Mouse (Mus musculus): Measurements from ENCODE around the gene Fbxl14. TPM values are rescaled to one million over a fixed set of nuclear protein-coding genes. Genes with fewer than 3 reads are reported as not detected.

The Fbxl14 gene
- polyA plus RNA-seq, 1 experiment from 2014 or later, result 2.9 TPM

DNA sequence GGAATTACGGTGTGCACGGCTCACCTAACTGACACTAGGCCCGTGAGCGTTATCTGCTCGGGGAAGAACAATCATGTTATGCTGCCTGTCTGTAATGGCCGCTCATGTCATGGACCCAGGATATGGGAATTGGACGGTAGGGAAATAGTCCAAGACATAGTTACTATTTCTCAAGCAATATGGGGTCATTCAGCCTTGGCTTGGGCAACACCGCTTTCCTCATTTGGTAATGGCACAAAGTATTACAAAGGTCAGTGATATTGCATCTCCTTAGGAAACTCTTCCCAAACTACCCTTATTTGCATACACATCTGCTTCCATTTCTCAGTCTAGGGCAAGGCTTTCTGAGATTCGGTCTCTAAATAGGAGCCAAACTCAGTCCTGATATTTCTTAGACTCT, 8.2 kb downstream of the Fbxl14 start:
- no peak for DNase-seq (ENCODE audit: low spot score)
- WGBS, result 93% methylated on average over 9 of the region's 9 CpGs
- no peak overlapping the region for H3K27ac ChIP-seq (replicated peaks)
- no peaks in the 10 kb centered on the region for H3K9me3 ChIP-seq (replicated peaks)
- H3K4me1 ChIP-seq, result peaks cover 65% of the 10 kb centered on the region
- peaks cover 14% of the 10 kb centered on the region for H3K27me3 ChIP-seq (ENCODE audit: low read depth, poor library complexity, severe bottlenecking)
- H3K4me3 ChIP-seq, result no peak overlapping the region
- H3K36me3 ChIP-seq, result peaks cover 20% of the 10 kb centered on the region

DNA sequence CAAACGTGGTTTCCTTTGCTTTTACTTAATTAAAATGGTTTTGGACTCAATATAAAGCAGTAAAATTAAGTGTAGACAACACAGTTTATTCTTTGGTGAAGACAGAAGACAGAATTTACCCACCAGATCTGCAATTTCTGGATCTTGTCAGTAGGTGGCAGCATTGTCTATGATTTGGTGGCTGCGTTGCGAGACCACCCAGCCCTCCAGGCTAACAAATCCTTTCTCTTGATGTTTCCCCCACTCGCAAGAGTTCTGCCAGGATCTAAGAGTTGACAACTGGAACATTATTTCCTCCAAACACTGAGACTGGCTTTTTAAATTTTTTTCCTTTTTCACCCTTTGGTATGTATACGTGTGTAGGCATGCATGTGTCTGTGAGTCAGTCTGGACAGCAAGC, 10.3 kb downstream of the Fbxl14 start:
- WGBS, result 8% methylated on average over 5 of the region's 5 CpGs

DNA sequence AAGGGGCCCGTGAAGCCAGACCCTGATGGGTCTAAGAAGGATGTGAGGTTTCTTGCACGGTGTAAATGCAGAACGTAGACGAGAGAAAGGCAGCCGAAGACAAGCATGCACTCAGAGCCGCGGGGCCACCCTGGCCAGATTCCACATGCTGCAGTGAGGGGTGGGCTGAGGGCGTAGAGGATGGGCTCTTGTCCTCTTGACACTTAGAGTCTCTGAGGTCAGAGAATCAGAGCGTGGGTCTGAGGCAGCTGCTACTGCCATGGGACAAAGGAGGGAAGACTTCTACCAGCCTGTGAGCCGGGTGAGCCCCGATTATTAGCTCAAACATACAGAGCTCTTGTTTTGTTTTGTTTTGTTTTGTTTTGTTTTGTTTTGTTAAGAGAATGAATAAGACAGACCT, 11.1 kb downstream of the Fbxl14 start:
- H3K27me3 ChIP-seq (ENCODE audit: low read depth, poor library complexity, severe bottlenecking), result peaks cover 37% of the 10 kb centered on the region
- 11% methylated on average over 11 of the region's 11 CpGs for WGBS
- H3K27ac ChIP-seq (replicated peaks), result peak overlapping the region; percentile 86
- peaks cover 5% of the 10 kb centered on the region; the same call in 1 of the 2 replicates for H3K36me3 ChIP-seq
- H3K4me3 ChIP-seq, result peak overlapping the region; percentile 41
- H3K9me3 ChIP-seq (replicated peaks), result peaks cover 6% of the 10 kb centered on the region; the same call in 1 of the 2 replicates
- H3K4me1 ChIP-seq, result peaks cover 53% of the 10 kb centered on the region
- DNase-seq (ENCODE audit: low spot score), result peak; percentile 66

More for the DNA sequence above, 10.3 kb downstream of the Fbxl14 start:
- DNase-seq (ENCODE audit: low spot score), result peak; percentile 74
- Histone ChIP-seq H3K27ac (replicated peaks) (peak overlapping the region; percentile 86), H3K27me3 (ENCODE audit: low read depth, poor library complexity, severe bottlenecking) (peaks cover 29% of the 10 kb centered on the region), H3K36me3 (peaks cover 1% of the 10 kb centered on the region; the same call in 1 of the 2 replicates), H3K4me1 (peaks cover 60% of the 10 kb centered on the region), H3K9me3 (replicated peaks) (peaks cover 6% of the 10 kb centered on the region; the same call in 1 of the 2 replicates), H3K4me3 (peak overlapping the region; percentile 41; the same call in 1 of the 2 replicates)

DNA sequence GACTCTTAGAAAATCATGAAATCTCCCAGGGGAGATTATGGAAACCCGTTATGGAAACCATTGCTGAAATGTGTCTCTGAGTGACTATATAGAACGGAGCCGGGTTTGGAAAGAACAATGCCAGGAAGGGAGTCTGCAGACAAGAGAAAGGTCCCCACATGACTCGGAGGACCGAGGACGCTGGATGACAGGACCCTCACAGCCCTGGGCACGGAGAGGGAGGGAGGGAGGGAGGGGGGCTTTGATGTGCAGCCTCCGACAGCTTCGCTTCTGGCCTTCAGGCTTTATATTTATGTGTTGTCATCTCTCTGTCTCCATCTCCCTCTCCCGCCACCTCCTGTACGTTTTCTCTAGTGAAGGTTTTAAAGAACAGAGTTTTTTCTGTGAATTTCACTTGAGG, 11.5 kb downstream of the Fbxl14 start:
- whole genome bisulfite sequencing, result 16% methylated on average over 11 of the region's 11 CpGs
- peak; percentile 45 for DNase-seq (ENCODE audit: low spot score)
- H3K9me3 ChIP-seq (replicated peaks), result peaks cover 6% of the 10 kb centered on the region; the same call in 1 of the 2 replicates
- H3K27me3 ChIP-seq (ENCODE audit: low read depth, poor library complexity, severe bottlenecking), result peaks cover 42% of the 10 kb centered on the region
- H3K27ac ChIP-seq (replicated peaks), result peak overlapping the region; percentile 86
- peaks cover 7% of the 10 kb centered on the region; the same call in 1 of the 2 replicates for H3K36me3 ChIP-seq
- peak overlapping the region; percentile 41 for H3K4me3 ChIP-seq
- H3K4me1 ChIP-seq, result peaks cover 50% of the 10 kb centered on the region

DNA sequence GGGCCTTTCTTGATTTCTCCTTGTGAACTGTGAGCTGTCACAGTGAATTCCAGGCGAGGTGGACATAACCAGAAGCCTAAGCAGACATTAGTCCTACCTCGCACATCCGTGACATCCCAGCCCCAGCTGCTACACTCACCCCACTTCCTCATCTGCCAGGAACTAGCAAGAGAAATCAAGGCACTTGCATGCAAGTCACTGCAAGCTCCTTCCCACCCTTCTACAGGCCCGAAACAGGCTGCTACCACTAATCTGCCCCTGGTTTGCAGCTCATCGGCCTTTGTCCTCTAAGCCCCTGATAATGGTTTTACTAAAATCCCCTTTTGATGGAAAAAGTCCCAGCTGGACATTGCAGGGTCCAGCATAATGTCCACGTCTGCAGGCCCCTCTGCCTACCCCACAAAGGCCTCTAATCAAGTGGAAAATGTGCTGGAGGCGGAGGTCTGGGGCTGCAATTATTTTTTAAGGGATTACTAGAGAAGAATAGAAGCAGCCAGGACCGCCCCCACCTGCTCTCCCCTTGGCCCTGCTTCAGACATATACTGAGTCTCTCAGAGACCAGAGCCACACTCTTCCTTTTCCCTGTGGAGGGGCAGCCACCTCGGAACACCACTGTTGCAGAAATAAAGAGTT, 12.6 kb downstream of the Fbxl14 start:
- H3K27ac ChIP-seq (replicated peaks), result peak overlapping the region; percentile 86
- peaks cover 13% of the 10 kb centered on the region; the same call in 1 of the 2 replicates for H3K36me3 ChIP-seq
- peaks cover 52% of the 10 kb centered on the region for H3K27me3 ChIP-seq (ENCODE audit: low read depth, poor library complexity, severe bottlenecking)
- WGBS, result 21% methylated on average over 9 of the region's 9 CpGs
- DNase-seq (ENCODE audit: low spot score), result peak; percentile 86
- H3K4me3 ChIP-seq, result peak overlapping the region; percentile 41
- peaks cover 45% of the 10 kb centered on the region for H3K4me1 ChIP-seq
- peaks cover 6% of the 10 kb centered on the region; the same call in 1 of the 2 replicates for H3K9me3 ChIP-seq (replicated peaks)

DNA sequence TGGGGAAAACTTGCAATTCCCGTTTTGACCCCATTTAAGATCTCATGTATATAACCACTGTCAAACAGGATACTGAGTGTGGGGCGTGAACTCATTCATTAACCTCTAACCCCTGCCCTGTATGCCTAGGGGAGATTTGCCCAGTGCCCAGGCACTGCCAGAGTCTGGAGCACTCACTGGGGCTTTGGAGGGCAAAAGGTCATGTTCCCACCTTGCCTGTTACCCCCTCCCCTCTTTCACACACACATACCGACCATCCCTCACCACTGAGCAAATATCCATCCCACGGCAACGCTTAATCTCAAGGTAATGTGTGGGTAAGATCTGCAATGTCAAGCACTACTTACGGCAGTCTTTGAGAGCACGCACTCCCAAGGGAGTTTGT, 13.2 kb downstream of the Fbxl14 start:
- Histone ChIP-seq H3K36me3 (peaks cover 13% of the 10 kb centered on the region; the same call in 1 of the 2 replicates), H3K4me3 (peak overlapping the region; percentile 41), H3K27ac (replicated peaks) (peak overlapping the region; percentile 86), H3K27me3 (ENCODE audit: low read depth, poor library complexity, severe bottlenecking) (peaks cover 55% of the 10 kb centered on the region), H3K4me1 (peaks cover 45% of the 10 kb centered on the region), H3K9me3 (replicated peaks) (peaks cover 6% of the 10 kb centered on the region; the same call in 1 of the 2 replicates)
- no peak for DNase-seq (ENCODE audit: low spot score)
- 21% methylated on average over 7 of the region's 7 CpGs for WGBS

DNA sequence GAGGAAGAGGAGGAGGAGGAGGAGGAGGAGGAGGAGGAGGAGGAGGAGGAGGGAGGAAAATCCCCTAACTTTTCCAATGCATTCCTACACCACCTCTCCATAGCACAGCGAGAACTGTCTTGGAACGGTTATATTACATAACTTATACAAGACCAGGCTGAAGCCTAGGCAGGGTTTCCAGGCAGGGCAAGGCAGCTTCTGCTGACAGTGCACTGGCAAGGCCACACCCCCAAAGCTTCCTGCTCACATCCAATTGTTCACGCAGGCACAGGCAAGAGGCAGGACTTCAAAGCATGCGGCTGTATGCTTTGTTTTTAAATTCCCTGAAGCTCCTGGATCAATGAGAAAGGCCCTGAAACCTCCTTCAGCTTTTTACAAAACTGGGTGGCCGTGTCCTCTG, 19.8 kb downstream of the Fbxl14 start:
- Histone ChIP-seq H3K4me1 (peaks cover 40% of the 10 kb centered on the region), H3K4me3 (no peak overlapping the region), H3K36me3 (peaks cover 13% of the 10 kb centered on the region; the same call in 1 of the 2 replicates), H3K9me3 (replicated peaks) (peaks cover 4% of the 10 kb centered on the region; the same call in 1 of the 2 replicates), H3K27ac (replicated peaks) (peak overlapping the region; percentile 67), H3K27me3 (ENCODE audit: low read depth, poor library complexity, severe bottlenecking) (peaks cover 30% of the 10 kb centered on the region)
- 22% methylated on average over 5 of the region's 5 CpGs for WGBS
- peak; percentile 51 for DNase-seq (ENCODE audit: low spot score)

DNA sequence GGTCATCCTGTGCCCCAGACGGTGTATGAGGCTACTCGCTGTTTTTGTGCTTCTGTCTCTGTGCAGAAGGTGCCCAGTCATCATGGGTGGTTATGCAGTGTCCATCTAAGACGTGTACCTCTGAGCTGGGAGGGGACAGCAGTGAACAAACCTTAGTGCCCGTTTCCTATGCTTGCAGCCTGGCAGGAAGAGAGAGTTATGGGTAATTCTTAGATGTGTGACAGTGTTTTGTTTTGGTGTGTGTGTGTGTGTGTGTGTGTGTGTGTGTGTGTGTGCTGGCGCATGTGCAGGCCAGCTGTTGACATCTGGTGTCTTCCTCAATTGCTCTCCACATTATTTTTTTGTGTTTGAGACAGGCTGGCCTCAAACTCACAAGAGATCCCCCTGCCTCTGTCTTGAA, 20.6 kb downstream of the Fbxl14 start:
- Histone ChIP-seq H3K4me3 (no peak overlapping the region), H3K27ac (replicated peaks) (peak overlapping the region; percentile 67), H3K27me3 (ENCODE audit: low read depth, poor library complexity, severe bottlenecking) (peaks cover 23% of the 10 kb centered on the region; the same call in 1 of the 2 replicates), H3K9me3 (replicated peaks) (no peaks in the 10 kb centered on the region), H3K36me3 (peaks cover 9% of the 10 kb centered on the region; the same call in 1 of the 2 replicates), H3K4me1 (peaks cover 40% of the 10 kb centered on the region)
- WGBS, result 72% methylated on average over 5 of the region's 5 CpGs
- no peak for DNase-seq (ENCODE audit: low spot score)

DNA sequence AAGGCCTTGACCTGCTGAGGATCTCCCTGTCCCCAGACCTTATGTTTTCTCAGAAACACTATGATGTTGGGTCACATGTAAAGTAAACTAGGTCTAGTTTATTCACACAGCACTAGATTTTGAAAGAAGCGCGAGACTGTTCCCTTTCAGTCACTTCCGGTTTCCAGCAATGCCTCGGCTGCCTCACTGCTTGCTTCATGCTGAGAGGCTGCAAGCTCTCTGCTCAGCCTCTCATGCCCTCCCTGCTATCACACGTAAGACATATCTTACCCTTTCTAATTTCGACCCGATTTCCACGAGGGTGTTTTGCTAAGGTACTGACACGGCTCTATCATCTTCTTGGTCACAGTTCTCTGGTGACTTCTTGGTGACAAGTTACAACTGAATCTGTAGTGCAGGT, 22.6 kb downstream of the Fbxl14 start:
- DNase-seq (ENCODE audit: low spot score), result no peak

DNA sequence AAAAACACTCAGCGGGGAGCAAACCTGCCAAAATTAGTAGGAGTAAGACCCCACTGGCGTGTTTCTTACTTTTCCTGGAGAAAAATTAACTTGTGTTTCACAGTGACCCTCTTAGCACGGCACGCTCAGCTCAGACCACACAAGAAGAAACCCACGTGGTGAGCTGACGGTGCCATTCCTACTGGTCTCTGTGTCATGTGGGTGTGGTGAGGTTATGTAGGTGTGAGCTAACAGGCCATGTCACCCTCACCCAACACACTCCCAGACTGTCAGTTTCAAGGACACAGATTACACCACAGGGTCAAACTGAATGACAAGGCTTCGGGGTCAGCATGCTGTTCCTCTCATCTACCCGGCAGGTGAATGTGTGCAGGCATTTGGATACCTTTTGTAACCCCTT, 25.3 kb downstream of the Fbxl14 start:
- Histone ChIP-seq H3K4me1 (peaks cover 27% of the 10 kb centered on the region), H3K27me3 (ENCODE audit: low read depth, poor library complexity, severe bottlenecking) (no peaks in the 10 kb centered on the region), H3K9me3 (replicated peaks) (no peaks in the 10 kb centered on the region), H3K4me3 (no peak overlapping the region), H3K27ac (replicated peaks) (no peak overlapping the region), H3K36me3 (peaks cover 13% of the 10 kb centered on the region)
- 89% methylated on average over 8 of the region's 8 CpGs for WGBS
- no peak for DNase-seq (ENCODE audit: low spot score)

More for the DNA sequence above, 22.6 kb downstream of the Fbxl14 start:
- peaks cover 4% of the 10 kb centered on the region; the same call in 1 of the 2 replicates for H3K27me3 ChIP-seq (ENCODE audit: low read depth, poor library complexity, severe bottlenecking)
- no peaks in the 10 kb centered on the region for H3K9me3 ChIP-seq (replicated peaks)
- 0 out of 2 replicates have a peak overlapping the region, but pooled peaks have one; percentile 9 for H3K27ac ChIP-seq (replicated peaks)
- H3K36me3 ChIP-seq, result 0 out of 2 replicates have a peak, but pooled peaks cover 2% of the 10 kb centered on the region
- WGBS, result 58% methylated on average over 9 of the region's 9 CpGs
- no peak overlapping the region for H3K4me3 ChIP-seq
- H3K4me1 ChIP-seq, result peaks cover 48% of the 10 kb centered on the region

DNA sequence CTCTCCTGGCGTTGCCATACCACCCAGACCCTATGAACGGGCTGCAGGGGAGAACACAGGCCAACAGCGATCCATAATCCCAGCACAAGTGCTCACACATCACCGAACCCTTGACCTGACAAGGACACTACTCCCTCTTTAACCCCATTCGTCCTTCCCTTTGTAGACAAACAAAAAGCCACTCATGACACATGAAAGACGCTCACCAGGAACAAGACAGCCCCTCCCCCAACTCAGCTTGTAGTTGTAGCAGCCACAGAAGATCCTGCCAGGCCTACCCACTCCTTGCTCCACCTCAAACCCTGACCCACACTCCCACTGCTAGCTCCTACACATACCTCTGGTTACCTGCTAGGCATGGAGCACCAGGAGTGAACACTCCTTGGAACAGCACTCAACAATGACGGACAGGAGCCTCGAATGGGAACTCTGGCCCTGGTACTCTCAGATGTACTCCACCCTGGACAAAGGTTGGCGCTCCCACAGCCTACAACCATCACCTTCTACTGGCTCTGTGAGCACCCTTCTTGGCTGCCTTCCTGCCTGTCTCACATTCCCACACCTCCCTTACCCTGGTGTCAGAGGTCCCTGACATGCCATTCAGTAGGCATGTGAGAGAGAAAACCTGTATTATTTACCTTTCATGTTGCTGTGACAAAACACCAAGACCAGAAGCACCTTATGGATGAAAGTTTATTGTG, 26.2 kb downstream of the Fbxl14 start:
- no peaks in the 10 kb centered on the region for H3K27me3 ChIP-seq (ENCODE audit: low read depth, poor library complexity, severe bottlenecking)
- peaks cover 13% of the 10 kb centered on the region for H3K36me3 ChIP-seq
- no peak for DNase-seq (ENCODE audit: low spot score)
- WGBS, result 76% methylated on average over 9 of the region's 9 CpGs
- H3K27ac ChIP-seq (replicated peaks), result no peak overlapping the region
- H3K9me3 ChIP-seq (replicated peaks), result no peaks in the 10 kb centered on the region
- H3K4me1 ChIP-seq, result peaks cover 22% of the 10 kb centered on the region
- no peak overlapping the region for H3K4me3 ChIP-seq

DNA sequence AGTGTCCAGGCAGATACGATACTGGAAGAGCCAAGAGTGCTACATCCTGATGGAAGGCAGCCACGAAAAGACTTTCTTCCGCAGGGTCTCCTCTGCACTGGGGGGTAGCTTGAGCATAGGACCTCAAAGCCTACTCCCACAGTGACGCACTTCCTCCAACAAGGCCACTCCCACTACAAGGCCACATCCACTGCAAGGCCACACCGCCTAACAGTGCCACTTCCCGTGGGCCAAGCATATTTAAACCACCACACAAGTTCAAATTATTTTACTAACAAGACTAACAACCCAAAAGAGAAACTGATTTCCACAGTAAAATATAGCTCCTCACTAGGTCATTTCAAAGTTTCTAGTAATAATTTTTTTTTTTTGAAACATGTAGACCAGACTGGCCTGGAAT, 28.8 kb downstream of the Fbxl14 start:
- Histone ChIP-seq H3K27ac (replicated peaks) (no peak overlapping the region), H3K4me3 (no peak overlapping the region), H3K9me3 (replicated peaks) (no peaks in the 10 kb centered on the region), H3K36me3 (peaks cover 13% of the 10 kb centered on the region), H3K27me3 (ENCODE audit: low read depth, poor library complexity, severe bottlenecking) (no peaks in the 10 kb centered on the region), H3K4me1 (peaks cover 12% of the 10 kb centered on the region)
- 94% methylated on average over 6 of the region's 6 CpGs for WGBS
- no peak for DNase-seq (ENCODE audit: low spot score)

Data from midbrain, embryonic 10.5 days (tissue).